Mouse (Mus musculus) heart, adult 11 months (tissue): ENCODE data around the gene Grcc10.
A peak's percentile ranks its signal among the peaks of the same experiment; 100 is the strongest.

Experiments
- DNase-seq: peaks from one replicate; pipeline ENCODE4 v3.0.0; 2022

Grcc10 gene

DNA sequence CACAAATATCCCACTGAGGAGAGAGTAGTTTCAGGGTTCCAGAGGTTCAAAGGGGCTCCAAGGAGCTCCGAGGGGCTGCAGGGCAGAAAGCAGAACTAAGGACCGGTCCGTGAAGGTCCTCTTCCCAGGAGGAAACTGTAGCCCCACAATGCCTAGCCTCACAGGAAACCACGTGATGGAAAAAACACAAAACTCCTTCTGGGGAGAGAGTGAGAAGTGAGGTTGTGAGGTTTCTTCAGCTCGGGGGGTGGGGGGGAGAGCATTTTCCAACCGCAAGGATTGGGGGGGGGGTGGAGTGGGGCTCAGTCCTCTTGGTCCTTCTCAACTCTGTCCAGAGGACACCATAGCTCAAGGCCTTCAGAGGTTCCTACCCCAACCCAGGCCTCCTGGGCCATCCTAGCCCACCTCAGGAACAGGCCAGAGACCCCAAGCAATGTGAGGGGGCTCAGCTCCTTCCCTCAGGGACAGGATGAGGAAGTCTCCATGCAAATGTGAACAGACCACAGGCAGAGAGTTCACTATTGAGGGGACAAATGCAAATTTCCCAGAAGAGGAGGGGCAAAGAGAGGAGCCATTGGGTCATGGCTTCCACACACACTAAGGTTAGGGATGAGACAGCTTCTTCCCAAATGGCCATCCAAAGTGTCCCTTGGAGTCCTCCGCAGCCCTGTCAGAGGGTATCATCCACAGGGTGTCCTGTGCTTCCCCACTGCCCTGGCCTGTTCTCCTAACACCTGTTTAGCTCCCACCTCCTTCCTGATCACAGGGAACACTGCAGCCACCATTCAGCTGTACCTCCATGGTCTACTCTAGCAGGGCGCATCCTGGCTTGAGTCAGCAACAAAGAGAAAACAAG is 11.1 kb downstream of the Grcc10 start:
- DNase-seq: peak; percentile 96

DNA sequence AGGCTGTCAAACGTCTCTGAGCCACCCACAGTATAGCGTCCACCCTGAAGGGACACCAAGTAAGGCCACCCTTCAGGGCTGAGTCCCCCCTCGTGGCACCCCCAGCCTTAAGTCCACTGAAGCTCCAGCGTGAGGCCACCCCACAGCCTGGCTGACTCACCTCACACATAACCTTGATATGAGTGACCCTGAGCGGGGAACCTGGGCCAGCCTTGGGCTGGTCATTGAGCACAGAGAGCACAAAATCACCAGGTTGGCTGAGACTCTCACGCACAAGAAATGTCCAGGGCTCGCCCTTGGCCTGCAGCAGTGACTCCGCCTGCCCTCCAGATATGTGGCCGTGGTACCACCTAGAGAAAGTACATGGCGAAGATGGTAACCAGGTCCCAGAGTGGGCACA is 12.6 kb downstream of the Grcc10 start:
- DNase-seq: no peak

DNA sequence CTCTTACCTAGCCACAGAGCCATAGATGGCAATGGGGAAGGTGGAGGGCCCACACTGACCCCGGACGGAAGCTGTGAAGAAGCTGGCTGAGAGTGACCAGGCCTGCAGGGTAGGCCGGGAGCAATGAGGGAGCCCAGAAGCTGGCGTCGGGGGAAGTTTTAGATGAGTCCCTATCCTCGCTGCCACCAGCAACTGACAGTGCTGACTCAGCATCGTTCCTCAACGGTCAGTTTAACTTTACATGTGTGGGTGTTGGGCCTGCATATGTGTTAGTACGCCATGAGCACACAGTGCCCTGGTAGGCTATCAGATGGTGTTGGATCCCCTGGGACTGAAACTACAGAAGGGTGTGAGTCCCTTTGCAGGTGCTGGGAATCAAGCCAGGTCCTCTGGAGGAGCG is 16.7 kb downstream of the Grcc10 start:
- no peak for DNase-seq

DNA sequence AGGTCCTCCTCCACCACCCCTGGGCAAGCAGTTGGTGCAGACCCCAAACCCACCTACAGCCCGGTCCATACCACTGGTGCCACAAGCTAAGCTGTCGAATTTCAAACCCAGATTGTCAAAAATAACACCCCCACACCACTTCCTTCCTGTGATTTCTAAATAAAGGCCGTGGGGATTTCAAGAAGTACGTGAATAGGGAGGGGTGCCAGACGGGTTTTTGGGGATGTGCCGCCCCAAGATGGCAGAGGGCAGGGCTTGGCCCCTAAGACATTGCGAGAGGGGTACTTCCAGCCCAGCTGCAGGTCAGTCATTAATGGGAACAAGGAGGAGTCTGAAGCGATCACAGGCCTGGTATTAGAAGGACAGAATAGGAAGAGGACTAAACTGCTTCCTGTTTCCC is 17.6 kb downstream of the Grcc10 start:
- DNase-seq: peak; percentile 97

DNA sequence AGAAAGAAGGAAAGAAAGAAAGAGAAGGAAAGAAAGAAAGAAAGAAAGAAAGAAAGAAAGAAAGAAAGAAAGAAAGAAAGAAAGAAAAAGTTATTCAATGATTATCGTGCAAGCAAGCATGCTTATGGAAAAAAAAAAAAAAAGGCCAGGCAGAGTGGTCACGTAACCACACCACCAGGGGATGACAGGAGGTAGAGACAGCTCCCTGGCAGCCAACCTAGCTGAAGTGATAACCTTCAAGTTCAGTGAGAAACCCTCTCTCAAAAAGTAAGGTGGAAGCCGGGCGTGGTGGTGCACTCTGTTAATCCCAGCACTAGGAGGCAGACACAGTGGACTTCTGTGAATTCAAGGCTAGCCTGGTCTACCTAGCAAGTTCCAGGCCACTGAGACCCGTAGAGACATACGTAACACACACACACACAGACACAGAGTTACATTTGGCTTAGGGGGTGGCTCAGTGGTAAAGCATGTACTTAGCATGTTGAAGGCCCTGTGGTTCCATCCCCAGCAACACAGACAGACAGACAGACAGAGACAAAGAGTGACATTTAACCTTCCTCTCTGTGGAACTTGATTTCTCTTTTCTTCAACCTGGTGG is 18.2 kb downstream of the Grcc10 start:
- DNase-seq: no peak

DNA sequence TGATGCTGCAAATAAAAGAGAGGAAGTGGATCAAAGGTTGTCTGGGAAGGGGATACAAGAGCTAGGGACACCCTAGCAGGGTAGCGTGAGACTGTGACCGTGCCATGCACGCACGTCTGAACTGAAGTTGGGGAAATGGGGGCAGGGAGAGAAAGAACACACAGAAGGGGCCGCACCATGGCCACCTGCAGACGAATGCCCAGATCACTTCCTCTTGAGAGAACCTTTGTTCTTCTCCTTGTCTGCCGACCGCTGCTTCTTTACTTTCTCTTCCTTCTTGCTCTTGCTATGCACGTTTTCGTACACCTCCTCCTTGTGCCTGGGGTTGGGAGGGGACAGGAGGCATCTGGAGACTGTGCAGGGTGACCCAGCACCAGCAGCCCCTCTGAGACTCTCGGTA is 20.3 kb downstream of the Grcc10 start:
- no peak for DNase-seq

DNA sequence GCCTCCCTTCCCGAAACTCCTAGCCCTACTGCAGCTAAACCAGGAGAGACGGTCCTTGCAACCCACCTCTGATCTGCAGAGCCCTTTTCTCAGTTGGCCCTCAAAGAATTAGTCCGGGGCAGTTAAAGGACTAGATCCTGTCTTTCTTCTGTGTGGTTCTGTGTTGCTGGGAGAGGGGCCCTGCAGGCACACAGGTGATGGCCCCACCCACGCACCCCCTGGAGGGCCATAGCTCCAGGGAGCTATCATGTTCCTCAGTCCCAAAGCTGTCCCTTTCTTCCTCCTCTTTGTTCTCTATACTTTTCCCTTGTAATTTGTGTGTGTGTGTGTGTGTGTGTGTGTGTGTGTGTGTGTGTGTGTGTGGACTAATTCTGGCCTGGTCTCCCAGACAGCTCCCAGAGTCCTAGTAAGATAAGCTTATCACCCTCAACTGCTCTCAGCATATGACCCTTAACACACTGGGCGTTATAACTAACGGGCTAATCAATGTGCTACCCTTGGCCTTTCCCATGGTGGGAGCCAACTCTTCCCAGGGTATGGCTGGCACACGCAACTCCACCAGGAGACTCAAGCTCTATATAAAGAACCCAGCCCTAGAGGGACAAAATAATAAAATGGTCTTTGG is 21.7 kb downstream of the Grcc10 start:
- DNase-seq: no peak

DNA sequence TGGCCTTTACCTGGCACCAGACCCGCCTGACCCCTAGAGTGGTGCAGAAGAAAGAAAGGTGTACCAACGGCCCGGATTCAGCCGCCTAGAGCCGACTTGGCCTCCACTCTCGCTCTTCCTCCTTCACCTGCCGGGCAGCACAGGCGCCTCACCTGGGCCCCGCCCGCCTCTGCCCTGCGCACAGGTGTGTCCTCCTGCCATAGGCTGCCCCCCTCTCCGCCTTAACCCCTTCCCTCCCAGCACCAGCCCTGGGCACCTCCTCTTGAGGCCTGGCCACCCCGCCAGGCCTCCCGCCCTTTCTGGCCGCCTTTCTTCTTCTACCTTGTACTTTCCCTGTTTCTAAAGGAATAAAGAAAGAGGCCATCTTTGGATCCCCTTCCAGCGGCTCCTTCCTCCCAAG is 22.5 kb downstream of the Grcc10 start:
- no peak for DNase-seq

DNA sequence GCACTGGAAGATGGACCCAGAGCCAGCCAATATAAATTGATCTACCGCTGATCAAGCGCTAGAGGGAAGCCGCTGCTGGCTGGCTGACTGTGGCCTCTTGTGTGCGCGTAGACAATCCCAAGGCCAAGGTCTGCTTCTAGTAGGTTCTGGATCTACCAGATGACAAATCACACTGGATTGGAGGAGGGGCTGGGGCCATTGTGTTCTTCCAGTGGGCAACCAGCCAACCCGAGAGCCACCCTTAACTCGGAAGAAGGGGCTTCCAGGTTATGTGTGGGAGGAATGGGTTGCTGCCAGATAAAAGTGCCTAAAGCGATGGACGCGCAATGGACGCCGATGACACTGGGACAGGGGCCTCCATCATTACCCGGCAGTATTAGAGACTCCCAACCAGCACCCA is 23.2 kb downstream of the Grcc10 start:
- DNase-seq: no peak

DNA sequence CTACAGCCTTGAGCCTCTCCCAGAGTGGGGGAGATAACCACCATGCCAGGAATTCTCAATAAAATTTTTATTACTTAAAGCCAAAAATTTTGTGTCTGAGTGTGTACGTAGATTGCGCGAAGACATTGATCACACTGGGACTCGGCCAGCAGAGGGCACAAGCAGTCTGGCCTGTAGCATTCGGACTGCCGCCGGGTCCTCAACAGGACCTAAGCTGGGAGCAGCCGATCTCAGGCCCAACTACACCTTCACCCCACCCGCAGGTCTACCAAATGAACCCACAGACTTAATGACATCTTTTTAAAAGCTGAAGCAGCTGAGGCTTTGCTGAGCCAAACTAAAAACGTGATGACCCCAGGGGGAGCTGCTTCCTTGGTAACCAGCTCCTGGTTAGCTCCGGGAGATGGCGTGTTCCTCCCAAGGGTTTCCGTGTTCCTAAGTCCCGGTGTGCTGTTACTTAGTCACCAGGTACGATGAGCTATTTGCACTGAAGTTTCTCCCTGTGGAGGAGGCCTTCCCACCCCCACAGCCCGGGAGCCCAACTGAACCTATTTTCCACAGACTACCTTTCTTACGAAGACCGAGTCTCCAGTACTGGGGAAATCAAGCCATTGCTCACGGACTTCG is 24.2 kb downstream of the Grcc10 start:
- no peak for DNase-seq

DNA sequence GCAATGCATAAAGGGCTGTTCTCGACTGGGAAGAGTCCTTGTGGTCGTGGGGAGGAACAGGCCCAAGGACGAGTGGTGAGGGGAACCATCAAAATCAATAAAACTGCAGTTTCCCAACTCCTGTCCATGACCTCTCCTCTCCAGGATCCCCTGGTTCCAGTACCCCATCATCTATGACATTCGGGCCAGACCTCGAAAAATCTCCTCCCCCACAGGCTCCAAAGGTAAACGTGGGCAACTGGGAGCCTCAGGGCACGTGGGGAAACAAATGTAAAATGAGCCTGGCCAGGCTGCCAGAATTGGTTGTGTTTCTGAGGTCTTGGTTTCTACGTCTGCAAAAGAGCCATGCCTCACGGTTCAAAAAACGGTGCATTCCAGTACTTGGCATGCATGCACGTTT is 28.3 kb downstream of the Grcc10 start:
- no peak for DNase-seq

DNA sequence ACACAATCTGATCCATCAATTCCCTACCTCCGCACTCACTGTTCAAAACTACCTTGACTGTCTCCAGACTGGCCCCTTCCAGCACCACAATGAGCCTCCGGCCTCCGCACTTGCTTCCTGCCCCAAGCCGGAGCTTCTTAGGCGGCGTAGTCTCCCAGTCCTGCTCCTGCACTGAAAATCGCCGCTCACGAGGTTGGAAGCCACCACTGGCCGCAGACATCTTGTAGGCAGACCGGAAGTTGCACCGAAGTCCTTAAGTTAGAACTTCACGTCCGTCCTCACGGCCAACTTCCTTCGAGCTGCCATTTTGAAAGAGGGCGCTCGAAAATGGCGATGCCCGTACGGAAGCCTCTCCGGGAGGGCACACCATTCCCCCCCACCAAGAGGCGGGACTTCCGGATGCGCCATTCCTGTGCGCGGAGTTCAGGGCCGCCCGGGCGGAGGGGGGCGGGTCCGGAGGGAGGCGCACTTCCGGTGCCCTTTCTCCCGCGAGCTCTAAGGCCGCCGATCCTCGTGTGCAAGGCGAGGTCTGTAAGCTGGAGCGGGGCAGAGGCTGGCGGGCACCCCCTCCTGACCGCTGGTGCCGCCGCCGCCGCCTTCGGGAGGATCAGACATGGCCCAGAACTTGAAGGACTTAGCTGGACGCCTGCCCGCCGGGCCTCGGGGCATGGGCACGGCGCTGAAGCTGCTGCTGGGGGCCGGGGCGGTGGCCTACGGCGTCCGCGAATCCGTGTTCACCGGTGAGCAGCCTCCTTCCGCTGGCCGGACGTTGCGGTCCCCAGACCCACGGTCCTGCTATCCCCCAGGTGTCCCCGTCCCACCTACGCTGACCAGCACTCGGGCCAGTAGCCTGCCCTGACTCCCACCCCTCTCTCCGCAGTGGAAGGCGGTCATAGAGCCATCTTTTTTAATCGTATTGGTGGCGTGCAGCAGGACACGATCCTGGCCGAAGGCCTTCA is 29.1 kb downstream of the Grcc10 start, which contains the start of the genes Emg1 and Phb2:
Gene Emg1, minus strand, starts transcription at position 355 of the 959 bp plus-strand sequence.
Gene Phb2, plus strand, starts transcription at position 513 of the 959 bp plus-strand sequence.
- peak; percentile 100 for DNase-seq

DNA sequence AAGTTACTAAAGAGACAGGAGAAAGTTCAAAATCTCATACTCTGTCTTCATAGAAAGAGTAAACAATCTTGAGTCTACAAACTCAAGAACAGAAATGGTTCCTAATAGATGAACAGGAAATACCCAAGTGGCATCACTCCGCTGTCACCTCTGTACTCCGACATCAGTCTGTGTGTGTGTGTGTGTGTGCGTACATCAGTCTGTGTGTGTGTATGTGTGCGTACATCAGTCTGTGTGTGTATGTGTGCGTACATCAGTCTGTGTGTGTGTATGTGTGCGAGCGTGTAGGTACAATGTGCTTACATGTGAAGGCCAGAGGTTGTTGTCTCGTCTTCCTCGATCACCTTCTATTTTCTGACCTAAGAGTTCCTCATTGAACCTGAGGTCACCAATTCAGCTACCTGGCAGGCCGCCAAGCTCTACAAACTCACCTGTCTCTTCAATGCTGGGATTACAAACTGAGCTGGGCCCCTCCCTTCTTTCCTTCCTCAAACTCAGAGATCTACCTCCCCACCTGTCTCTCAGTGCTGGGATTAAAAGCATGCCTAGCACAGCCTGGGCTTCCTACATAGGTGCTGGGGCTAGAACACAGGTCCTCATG is 32.8 kb downstream of the Grcc10 start:
- no peak for DNase-seq

DNA sequence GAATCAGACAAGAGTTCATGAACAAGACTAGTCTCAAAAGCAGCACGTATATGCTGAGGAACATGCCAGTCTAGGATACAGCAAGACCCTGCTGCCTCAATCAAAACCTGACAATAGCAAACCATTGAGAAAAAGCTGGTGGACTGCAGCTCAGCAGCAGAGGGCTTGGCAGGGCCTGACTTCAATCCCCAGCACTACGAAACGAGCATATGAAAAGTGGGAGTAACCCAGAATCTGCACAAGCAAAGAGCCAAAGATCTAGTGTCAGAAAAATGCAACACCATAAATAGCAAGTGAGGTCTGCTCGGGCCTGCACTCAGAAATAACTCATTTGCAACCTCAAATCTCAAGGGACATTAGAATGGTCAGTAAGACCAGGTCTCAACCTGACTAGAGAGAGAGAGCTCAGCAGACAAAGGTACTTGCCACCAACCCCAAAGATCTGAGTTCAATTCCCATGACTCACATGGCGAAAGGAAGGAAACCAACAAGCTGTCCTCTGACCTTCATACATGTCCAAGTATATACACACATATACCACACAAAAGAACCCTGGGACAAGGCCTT is 35.0 kb downstream of the Grcc10 start:
- DNase-seq: no peak

DNA sequence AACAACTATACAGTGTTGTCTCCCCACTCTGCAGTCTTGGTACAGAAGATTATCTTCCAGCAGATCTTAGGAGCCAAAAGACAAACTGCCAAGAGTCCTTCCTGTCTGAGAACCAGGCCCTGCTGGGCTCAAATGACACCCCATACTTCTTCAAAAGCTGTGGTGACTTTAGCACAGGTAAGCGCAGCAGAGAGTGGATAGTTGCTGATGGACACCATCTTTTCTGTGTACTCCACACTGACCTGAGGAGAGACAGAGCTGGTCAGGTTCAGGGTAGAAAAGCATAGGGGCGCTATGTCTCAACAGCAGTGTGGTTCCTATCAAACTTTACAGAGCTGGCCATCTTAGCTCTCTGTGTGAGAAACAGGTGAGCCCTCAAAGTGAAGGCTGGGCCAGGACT is 36.8 kb downstream of the Grcc10 start:
- no peak for DNase-seq

DNA sequence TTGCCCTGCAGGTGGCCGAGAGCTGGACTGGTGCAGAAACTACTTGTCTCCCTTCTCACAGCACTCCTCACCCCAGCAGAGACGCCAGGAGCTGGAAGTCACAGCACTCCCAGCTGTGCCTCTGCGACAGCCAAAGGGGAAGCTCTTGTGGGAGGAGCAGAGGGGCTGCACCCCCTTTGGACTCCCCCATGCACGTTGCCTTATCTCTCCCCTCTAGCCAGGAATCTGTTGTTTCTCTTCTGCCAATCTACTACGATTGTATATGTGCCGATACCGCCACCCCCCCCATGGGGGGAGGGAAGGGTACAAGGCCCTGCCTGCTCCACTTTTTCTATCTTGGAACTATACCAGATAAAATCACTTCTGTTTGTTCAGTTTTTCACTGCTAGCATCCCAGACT is 37.4 kb downstream of the Grcc10 start:
- no peak for DNase-seq

DNA sequence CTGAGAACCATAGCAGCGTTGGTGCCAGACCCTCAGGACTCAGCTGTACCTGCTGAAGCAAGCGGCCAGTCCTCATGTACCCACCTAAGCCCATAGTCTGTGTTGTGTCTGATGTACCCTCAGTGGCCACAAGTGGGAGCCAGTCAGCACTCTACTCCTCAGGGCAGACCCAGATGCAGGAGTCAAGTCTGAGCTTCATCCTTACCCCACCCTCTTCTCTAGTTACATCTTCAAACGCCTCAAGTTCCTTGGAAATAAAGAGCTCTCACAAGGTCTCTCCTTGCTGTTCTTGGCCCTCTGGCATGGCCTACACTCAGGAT is 38.4 kb downstream of the Grcc10 start:
- DNase-seq: peak; percentile 96

DNA sequence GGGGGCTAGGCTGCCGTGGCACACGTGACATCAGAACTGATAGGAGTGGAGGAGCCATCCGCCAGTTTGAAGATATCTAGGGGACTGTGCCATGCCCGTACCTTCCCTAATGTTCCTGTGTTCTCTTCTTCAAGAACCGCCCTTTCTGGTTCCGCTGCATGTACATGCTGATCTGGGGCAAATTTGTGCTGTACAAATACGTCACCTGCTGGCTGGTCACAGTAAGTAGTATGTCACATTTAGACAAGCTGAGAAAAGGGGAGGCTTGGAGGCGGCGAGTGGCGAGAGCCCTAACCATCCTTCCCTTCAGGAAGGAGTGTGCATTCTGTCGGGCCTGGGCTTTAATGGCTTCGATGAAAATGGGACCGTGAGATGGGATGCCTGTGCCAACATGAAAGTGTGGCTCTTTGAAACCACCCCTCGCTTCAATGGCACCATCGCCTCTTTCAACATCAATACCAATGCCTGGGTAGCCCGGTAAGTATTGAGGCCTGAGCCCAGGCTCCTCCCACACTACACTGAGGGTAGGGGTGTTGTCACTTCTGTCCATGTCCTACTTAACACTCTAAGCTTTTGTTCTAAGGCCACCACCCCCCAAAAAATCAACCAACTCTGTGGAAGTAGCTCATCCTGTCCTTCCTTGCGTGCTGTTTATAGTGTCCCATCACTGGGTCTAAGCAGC is 38.9 kb downstream of the Grcc10 start:
- DNase-seq: peak; percentile 92

DNA sequence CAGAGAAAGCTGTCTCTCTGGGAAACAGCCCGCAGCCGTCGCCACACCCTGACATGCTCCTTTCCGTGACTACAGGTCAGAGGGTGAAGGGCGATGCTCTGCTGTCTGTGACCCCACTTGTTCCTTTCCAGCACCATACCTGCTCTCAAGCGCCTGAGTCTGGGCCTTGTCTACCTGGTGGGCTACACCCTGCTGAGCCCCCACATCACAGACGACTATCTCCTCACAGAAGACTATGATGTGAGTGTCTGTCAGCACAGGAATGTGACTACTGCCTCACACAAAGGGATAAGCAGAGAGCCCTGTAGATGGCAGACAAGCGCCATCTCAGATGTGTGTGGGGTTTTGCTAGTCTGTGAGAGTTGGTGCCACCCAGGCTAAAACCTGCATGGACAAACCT is 39.8 kb downstream of the Grcc10 start:
- no peak for DNase-seq

DNA sequence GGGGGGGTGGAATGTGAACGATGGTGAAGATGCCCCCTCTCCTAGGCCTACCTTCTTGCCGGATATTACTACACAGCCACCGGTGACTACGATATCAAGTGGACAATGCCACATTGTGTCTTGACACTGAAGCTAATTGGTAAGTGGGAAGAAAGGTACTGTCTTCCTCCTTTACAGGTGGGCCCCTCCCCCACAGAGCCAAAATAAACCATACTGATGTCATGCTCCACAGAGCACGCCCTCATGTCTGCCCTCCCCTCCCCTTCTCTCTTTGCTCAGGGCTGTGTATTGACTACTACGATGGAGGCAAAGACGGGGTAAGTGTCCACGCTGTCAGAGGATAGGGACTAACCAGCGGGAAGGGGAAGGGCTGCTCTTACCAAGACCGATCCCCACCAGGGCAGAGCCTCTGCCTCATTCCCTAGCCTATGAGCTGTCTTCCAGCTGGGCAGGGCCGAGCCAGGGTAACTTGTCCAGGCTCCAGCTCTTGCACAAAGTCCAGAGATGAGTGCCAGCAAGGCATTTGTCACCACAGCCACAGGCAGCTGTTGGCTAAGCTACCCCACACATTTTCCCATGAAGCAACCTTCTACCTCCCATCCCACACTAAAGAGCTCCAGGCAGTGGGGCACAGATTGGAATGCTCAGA is 41.1 kb downstream of the Grcc10 start:
- DNase-seq: peak; percentile 98

DNA sequence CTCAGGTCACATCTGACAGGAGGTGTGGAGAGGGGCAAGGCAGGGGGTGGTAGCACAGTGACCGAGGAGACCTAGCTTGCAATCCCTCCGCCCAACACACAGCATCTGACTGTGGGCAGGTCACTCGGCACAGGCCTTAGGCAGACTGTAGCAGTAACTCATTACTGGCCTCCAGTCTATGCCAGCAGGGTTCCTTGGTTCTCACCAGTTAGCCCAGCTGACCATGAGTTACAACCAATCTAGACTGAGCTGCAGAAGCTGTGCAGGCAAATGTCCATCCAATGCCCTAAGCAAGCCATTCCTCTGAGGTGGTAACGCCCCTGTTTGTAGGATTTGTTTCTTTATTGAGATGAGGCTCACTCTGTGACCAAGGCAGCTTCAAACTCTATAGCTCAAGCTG is 41.8 kb downstream of the Grcc10 start:
- DNase-seq: no peak
